Mouse (Mus musculus) lung, postnatal 0 days (tissue): Measurements from ENCODE around the gene Olfr1373. TPM values are rescaled to one million over a fixed set of nuclear protein-coding genes. Genes with fewer than 3 reads are reported as not detected.
A peak's percentile ranks its signal among the peaks of the same experiment; 100 is the strongest.
"Not testable (repeated sequence)": the region's sequence is repeated elsewhere in the genome, so short reads cannot be mapped to it uniquely, and the experiment has no call there.

ENCODE experiments used
- ATAC-seq: fragments of 200-750 bp; cut with Nextera tagmentation; 2 replicates; pipeline ENCODE4 v1.8.0; 2017; ENCODE audit warnings: moderate library complexity
- DNase-seq: peaks from one replicate; pipeline ENCODE4 v3.0.0-alpha.2; 2016; ENCODE audit warnings: low spot score
- H3K27ac ChIP-seq: fragments of 300-500 bp; sonication (generic); 2 replicates; pipeline ENCODE4 v1.5.1; 2014; ENCODE audit warnings: antibody characterized with exemption, mild to moderate bottlenecking, low read length, mixed read lengths
- H3K27me3 ChIP-seq: fragments of 300-500 bp; sonication (generic); replicated peaks from 2 replicates; pipeline ENCODE4 v1.6.1; 2014; ENCODE audit warnings: low read length, mixed read lengths; ENCODE audit not compliant: insufficient read depth
- H3K36me3 ChIP-seq: fragments of 300-500 bp; sonication (generic); 2 replicates; pipeline ENCODE4 v1.6.1; 2014; ENCODE audit warnings: low read length, mixed read lengths; ENCODE audit not compliant: insufficient read depth
- H3K4me1 ChIP-seq: fragments of 300-500 bp; sonication (generic); 2 replicates; pipeline ENCODE4 v1.6.1; 2014; ENCODE audit warnings: antibody characterized with exemption, low read depth, low read length, mixed read lengths; ENCODE audit not compliant: insufficient read depth
- H3K4me2 ChIP-seq: fragments of 300-500 bp; sonication (generic); replicated peaks from 2 replicates; pipeline ENCODE4 v1.6.1; 2014; ENCODE audit warnings: low read depth, mild to moderate bottlenecking, low read length, moderate library complexity, mixed read lengths
- H3K4me3 ChIP-seq: fragments of 300-500 bp; sonication (generic); 2 replicates; pipeline ENCODE4 v1.5.1; 2014; ENCODE audit warnings: low read depth, low read length
- H3K9ac ChIP-seq: fragments of 300-500 bp; sonication (generic); replicated peaks from 2 replicates; pipeline ENCODE4 v1.6.1; 2014; ENCODE audit warnings: low read depth, mild to moderate bottlenecking
- H3K9me3 ChIP-seq: fragments of 300-500 bp; sonication (generic); 2 replicates; pipeline ENCODE4 v1.6.1; 2016; ENCODE audit warnings: low read length, mixed read lengths
- CTCF ChIP-seq: IDR thresholded peaks from 2 replicates; pipeline ENCODE4 v1.5.1; 2016; ENCODE audit warnings: antibody characterized with exemption, mild to moderate bottlenecking
- EP300 ChIP-seq: IDR thresholded peaks from 2 replicates; pipeline ENCODE4 v1.6.1; 2016; ENCODE audit warnings: antibody characterized with exemption, mild to moderate bottlenecking, control low read depth
- WGBS: fragments of 180-500 bp; shearing (Covaris S2); extraction: QIAGEN DNeasy Blood & Tissue Kit; methylation state at CpG from one replicate; pipeline ENCODE4 v1.1.7; 2014; 5-methylcytosine and 5-hydroxymethylcytosine counted together
- polyA plus RNA-seq: library from polyadenylated mRNA; unstranded; fragments of >200 nt; fragmentation: Nextera tagmentation; extraction: Ambion mirVana; gene quantifications from 2 replicates; pipeline ENCODE4 v1.2.1, GENCODE M21; 2015

The Olfr1373 gene
- polyA plus RNA-seq, 1 experiment from 2014 or later = not detected

- Histone ChIP-seq H3K36me3 (peaks cover 5% of the 10 kb centered on the region; the same call in 1 of the 2 replicates), H3K27me3 (no peaks in the 10 kb centered on the region)
- ATAC-seq = no peak
Observed at GRCm38 (mm10) chr11:52127169-52127568, 18.2 kb downstream of the Olfr1373 start.

GRCm38 (mm10) chr11:52124468-52124867 is 20.9 kb downstream of the Olfr1373 start:
- DNase-seq = no peak
- H3K4me3 ChIP-seq = no peak overlapping the region
- peaks cover 13% of the 10 kb centered on the region; the same call in 1 of the 2 replicates for H3K36me3 ChIP-seq
- ATAC-seq = no peak
- H3K27me3 ChIP-seq = no peaks in the 10 kb centered on the region
- H3K9me3 ChIP-seq = no peaks in the 10 kb centered on the region
- H3K9ac ChIP-seq = no peak overlapping the region
- WGBS = 90% methylated on average over 4 of the region's 4 CpGs
- H3K27ac ChIP-seq = no peak overlapping the region
- no peak for TF ChIP-seq EP300
- no peak for TF ChIP-seq CTCF
- no peak overlapping the region for H3K4me2 ChIP-seq
- H3K4me1 ChIP-seq = no peaks in the 10 kb centered on the region

More at GRCm38 (mm10) chr11:52127169-52127568, 18.2 kb downstream of the Olfr1373 start:
- DNase-seq = no peak
- 59% methylated on average over 3 of the region's 3 CpGs for WGBS
- Histone ChIP-seq H3K4me1 (no peaks in the 10 kb centered on the region), H3K4me2 (no peak overlapping the region), H3K9me3 (no peaks in the 10 kb centered on the region), H3K4me3 (no peak overlapping the region), H3K9ac (no peak overlapping the region), H3K27ac (no peak overlapping the region)
- TF ChIP-seq EP300 (no peak), CTCF (no peak)

GRCm38 (mm10) chr11:52122045-52122444 is 23.3 kb downstream of the Olfr1373 start:
- ATAC-seq (no peak), DNase-seq (no peak)
- no peak overlapping the region for H3K9ac ChIP-seq
- H3K4me1 ChIP-seq = no peaks in the 10 kb centered on the region
- H3K4me3 ChIP-seq = no peak overlapping the region
- WGBS = 82% methylated on average over 6 of the region's 6 CpGs
- peaks cover 30% of the 10 kb centered on the region for H3K36me3 ChIP-seq
- no peak overlapping the region for H3K27ac ChIP-seq
- no peaks in the 10 kb centered on the region for H3K9me3 ChIP-seq
- TF ChIP-seq CTCF (no peak), EP300 (no peak)
- H3K4me2 ChIP-seq = no peak overlapping the region
- no peaks in the 10 kb centered on the region for H3K27me3 ChIP-seq

- peaks cover 34% of the 10 kb centered on the region for H3K36me3 ChIP-seq
- DNase-seq, H3K4me2 ChIP-seq, H3K9ac ChIP-seq, H3K27me3 ChIP-seq, ATAC-seq, H3K27ac ChIP-seq, H3K4me3 ChIP-seq, H3K4me1 ChIP-seq, H3K9me3 ChIP-seq: not testable (repeated sequence)
- TF ChIP-seq CTCF = peak; percentile 46
Observed at GRCm38 (mm10) chr11:52120415-52120814, 24.9 kb downstream of the Olfr1373 start.

- ATAC-seq (no peak), DNase-seq (no peak)
- no peak for TF ChIP-seq CTCF
- no peak for TF ChIP-seq EP300
- Histone ChIP-seq H3K4me3 (no peak overlapping the region), H3K9me3 (no peaks in the 10 kb centered on the region), H3K4me1 (no peaks in the 10 kb centered on the region), H3K4me2 (no peak overlapping the region), H3K9ac (no peak overlapping the region), H3K27ac (no peak overlapping the region), H3K27me3 (no peaks in the 10 kb centered on the region), H3K36me3 (peaks cover 30% of the 10 kb centered on the region)
- WGBS = 91% methylated on average over 7 of the region's 7 CpGs
Observed at GRCm38 (mm10) chr11:52117156-52117555, 28.2 kb downstream of the Olfr1373 start.

GRCm38 (mm10) chr11:52116117-52116516 is 29.2 kb downstream of the Olfr1373 start:
- ATAC-seq, H3K4me2 ChIP-seq, H3K9me3 ChIP-seq, H3K27me3 ChIP-seq, H3K9ac ChIP-seq, H3K4me3 ChIP-seq, H3K27ac ChIP-seq, DNase-seq, H3K4me1 ChIP-seq: not testable (repeated sequence)
- 95% methylated on average over 6 of the region's 6 CpGs for WGBS
- H3K36me3 ChIP-seq = peaks cover 27% of the 10 kb centered on the region

- Histone ChIP-seq H3K4me3 (no peak overlapping the region), H3K4me2 (no peak overlapping the region), H3K27ac (no peak overlapping the region), H3K27me3 (no peaks in the 10 kb centered on the region), H3K9ac (no peak overlapping the region), H3K36me3 (peaks cover 27% of the 10 kb centered on the region), H3K4me1 (no peaks in the 10 kb centered on the region), H3K9me3 (no peaks in the 10 kb centered on the region)
- WGBS = 90% methylated on average over 3 of the region's 3 CpGs
- ATAC-seq (no peak), DNase-seq (no peak)
- no peak for TF ChIP-seq CTCF
- TF ChIP-seq EP300 = no peak
Observed at GRCm38 (mm10) chr11:52115479-52115878, 29.8 kb downstream of the Olfr1373 start.
